Mouse (Mus musculus) spleen, postnatal 10 days (tissue): Measurements from ENCODE around the gene Enox1.
"Not testable (repeated sequence)": the region's sequence is repeated elsewhere in the genome, so short reads cannot be mapped to it uniquely, and the experiment has no call there.

Source experiments
- DNase-seq, 2 experiments: peaks; one replicate each; pipeline ENCODE4 v3.0.0; 2021 to 2022; ENCODE audit warnings: low spot score in 2 of 2

Gene Enox1

GRCm38 (mm10) chr14:77156222-77156910 lies at the start of gene Enox1:
TSS of gene Enox1 (plus strand) at chr14:77156763.
- peak in 1 of 2 experiments; percentile 16 for DNase-seq

GRCm38 (mm10) chr14:77110622-77111021 lies 45.9 kb upstream of the Enox1 start:
- not testable (repeated sequence) for DNase-seq

- no peak for DNase-seq
These were observed 26.0 kb upstream of the Enox1 start for GRCm38 (mm10) chr14:77130612-77131011.

GRCm38 (mm10) chr14:77136936-77137335 lies 19.6 kb upstream of the Enox1 start:
- DNase-seq: no peak

DNA sequence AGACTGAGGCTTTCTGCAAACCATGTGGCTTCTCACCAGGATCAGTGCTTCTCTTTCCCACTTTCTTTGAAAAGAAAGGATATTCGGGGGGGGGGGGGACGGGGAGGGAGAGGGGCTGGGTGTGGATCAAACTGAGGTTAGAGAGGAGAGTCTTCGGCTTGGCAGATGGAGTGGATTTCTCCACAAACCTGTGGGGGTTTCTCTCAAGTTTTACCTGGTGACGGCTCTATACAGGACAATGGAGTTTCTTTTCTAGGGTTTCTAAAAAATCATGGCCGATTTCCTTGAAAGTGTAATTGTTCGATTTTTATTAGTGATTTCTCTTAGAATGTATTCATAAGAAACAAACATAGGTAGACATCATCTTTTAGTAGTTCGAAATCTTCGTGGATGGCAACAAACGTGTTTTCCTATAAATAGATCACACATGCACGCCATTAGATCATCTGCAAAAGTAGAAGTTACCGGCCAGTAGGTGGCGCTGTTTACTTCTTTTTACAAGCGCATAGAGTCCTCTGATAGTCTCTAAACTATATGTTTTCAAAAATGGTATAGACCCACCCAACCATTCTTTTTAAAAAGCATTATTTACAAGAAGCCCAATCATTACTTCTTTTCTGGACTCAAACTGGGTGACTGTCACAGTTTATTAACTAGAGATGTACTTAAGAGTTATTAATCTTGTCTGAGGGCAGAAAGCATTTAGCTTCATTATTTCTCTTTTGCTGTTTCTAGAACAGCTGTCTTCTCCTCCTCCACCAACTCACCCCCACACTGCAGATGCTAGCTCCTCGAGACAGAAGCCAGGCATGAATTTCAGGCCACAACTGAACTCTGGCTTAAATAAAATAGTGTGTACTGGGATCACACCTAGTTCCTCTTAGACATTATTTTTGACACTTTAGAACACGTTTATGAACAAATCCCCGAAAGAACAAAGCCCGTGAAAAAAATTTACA lies 15.0 kb upstream of the Enox1 start:
- DNase-seq: peak; percentile 35 to 79

GRCm38 (mm10) chr14:77145103-77145502 lies 11.5 kb upstream of the Enox1 start:
- no peak for DNase-seq

GRCm38 (mm10) chr14:77147635-77148034 lies 8.9 kb upstream of the Enox1 start:
- DNase-seq: no peak

GRCm38 (mm10) chr14:77150556-77150955 lies 6.0 kb upstream of the Enox1 start:
- DNase-seq: no peak

DNA sequence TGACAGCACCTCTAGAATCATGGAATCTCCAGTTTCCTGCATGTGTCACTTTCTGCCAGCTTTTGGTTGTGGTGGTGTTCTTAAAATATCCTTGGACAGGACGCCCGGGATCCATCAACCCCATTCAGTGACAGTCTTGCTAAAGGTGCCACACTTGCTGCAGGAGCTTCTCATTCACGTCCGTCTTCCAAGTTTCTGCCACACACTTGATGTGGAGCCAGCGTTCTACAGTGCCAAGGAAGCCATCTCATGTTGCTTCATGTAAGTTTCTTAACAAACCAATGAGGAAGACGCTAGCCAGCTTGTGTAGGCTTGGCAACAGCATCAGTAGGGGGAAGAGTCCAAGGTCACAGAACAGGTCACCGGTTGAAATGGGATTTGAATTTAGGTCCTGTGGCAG lies 5.1 kb upstream of the Enox1 start:
- DNase-seq: no peak

GRCm38 (mm10) chr14:77156911-77157504 lies 445 bp downstream of the Enox1 start:
- DNase-seq: peak in 1 of 2 experiments; percentile 15

- DNase-seq: peak in 1 of 2 experiments; percentile 14
These were observed 945 bp downstream of the Enox1 start for GRCm38 (mm10) chr14:77157505-77157911.

- DNase-seq: no peak
These were observed 2.8 kb downstream of the Enox1 start for GRCm38 (mm10) chr14:77159397-77159796.

GRCm38 (mm10) chr14:77162496-77162895 lies 5.9 kb downstream of the Enox1 start:
- DNase-seq: no peak

DNA sequence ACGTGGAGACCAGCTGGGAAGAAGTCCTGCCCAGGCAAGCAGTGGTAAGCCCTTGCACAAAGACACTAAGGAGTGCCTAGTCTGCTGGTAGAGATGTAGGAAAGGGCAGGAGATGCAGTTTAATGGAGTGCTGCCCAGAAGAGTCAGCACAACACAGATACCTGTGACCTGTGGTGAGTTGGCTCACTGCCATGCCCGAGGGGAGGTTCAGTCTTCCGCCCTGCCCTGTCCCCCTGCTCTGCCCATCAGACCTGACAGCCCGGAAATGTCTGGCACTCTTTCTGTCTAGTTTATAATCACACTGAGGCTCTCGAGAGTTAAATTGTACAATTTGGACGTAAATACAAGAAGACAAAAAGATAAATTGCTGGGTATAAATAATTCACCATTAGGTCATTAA lies 7.8 kb downstream of the Enox1 start:
- DNase-seq: no peak

GRCm38 (mm10) chr14:77168161-77168560 lies 11.6 kb downstream of the Enox1 start:
- DNase-seq: no peak

DNA sequence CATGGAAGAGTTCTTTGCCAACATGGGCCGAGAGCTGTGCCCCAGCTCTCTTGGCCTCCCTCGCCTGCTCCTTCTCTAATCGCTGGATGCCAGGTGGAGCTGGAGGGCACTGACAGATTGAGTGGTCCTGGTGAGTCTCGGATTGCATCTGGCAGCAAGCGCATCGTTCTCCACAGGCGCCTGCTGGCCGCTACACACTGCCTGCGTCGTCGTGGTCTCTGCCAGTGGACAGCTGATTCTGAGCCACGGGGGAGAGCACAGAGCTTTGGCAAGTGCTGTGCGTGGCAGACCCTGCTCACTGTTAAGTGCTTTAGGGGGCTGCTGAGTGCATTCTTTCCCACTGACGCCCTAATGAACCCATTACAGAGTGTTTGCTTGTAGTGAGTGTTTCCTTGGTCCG lies 17.9 kb downstream of the Enox1 start:
- no peak for DNase-seq

GRCm38 (mm10) chr14:77174931-77175330 lies 18.4 kb downstream of the Enox1 start:
- DNase-seq: no peak

DNA sequence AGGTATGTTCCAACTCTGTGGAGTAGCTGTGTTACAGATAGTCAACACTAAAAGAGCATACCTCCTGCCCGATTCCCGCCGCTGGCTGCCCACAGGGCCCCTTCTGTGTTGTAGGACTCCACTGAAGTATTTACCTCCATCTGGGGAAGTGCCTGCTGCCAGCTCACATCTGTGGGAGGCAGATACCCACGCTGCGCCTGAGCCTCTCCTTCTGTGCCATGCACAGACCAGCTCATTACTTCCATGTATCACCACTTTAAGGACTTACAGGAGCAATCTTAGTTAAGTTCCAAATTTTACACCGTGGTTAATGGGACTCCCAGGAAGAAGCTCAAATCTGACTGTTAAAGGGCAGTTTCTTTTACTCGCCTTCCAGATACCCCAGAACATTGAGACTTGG lies 23.7 kb downstream of the Enox1 start:
- no peak for DNase-seq

DNA sequence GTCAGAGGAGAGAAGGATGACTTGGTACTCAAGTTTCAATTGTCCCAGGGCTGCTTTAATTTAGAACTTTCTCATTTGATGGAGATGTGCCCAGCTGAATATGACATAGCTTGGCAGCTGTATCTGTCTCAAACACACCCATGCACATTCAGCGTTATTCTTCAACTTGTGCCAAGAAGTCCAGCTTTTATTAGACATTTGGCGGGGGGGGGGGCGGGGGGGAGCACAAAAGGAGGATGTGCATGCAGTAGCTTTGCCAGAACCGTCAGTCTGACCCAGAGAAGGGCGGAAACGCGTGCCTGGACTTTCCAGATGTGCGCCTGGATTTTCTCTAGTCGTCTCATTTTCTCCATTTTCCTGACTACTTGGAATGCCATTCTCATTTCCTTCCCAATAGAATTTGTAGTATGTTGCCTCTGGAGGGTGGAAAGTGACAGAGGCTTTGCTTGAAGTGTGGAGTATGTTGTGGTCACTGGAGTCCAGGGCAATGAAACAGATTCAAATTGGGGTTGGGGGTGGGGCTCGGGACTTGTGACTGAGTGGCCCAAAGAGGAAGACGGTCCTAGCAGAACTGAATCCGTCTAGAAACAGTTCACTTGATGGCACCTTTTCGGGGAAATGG lies 24.3 kb downstream of the Enox1 start:
- no peak for DNase-seq

- no peak for DNase-seq
These were observed 26.9 kb downstream of the Enox1 start for GRCm38 (mm10) chr14:77183491-77183890.

DNA sequence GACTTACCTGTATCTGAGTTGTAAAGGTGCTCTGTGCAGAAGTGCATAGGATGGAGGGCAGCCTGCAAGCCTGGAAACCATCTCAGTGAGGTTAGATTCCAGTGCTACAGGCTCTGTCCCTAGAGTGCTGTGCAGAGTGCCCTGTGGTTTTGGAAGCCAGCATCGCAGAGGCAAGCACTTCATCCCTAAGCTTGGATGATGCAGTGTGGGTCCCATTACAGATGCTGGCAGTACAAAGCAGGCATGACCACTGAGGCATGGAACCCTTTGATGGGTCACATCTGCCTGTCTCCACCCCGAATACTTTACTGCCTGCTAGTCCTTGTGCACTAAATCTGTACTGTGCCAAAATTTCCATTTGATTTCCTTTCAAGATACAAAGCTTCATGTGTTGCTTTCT lies 33.6 kb downstream of the Enox1 start:
- no peak for DNase-seq
